Mouse (Mus musculus): ENCODE measurements around the gene Sh3bgrl3. TPM values are rescaled to one million over a fixed set of nuclear protein-coding genes. Genes with fewer than 3 reads are reported as not detected.
A peak's percentile ranks its signal among the peaks of the same experiment; 100 is the strongest.

The Sh3bgrl3 gene
- polyA plus RNA-seq, 1 experiment from 2014 or later, result 312 TPM

- no peak overlapping the region for H3K27ac ChIP-seq (ENCODE audit: low read depth, low read length)
- H3K4me2 ChIP-seq, result no peak overlapping the region
- H3K9ac ChIP-seq (ENCODE audit: low read length), result no peak overlapping the region
- no peak overlapping the region for H3K4me3 ChIP-seq (ENCODE audit: low read depth, low read length)
- H3K9me3 ChIP-seq (ENCODE audit: control insufficient read depth, low read length), result no peaks in the 10 kb centered on the region
- H3K27me3 ChIP-seq (ENCODE audit: control insufficient read depth, insufficient read depth, low read length), result no peaks in the 10 kb centered on the region
- H3K36me3 ChIP-seq (ENCODE audit: control insufficient read depth, insufficient read depth, low read length), result no peaks in the 10 kb centered on the region; the same call in 1 of the 2 replicates
- DNase-seq (ENCODE audit: low spot score, missing footprints), result peak; percentile 21
- no peaks in the 10 kb centered on the region for H3K4me1 ChIP-seq (ENCODE audit: control insufficient read depth, insufficient read depth, low read length)
- 68% methylated on average over 3 of the region's 3 CpGs for WGBS
- no peak for ATAC-seq (ENCODE audit: low FRiP score)
These were observed 7.8 kb upstream of the Sh3bgrl3 start for GRCm38 (mm10) chr4:134136280-134136926.

- H3K4me3 ChIP-seq (ENCODE audit: low read depth, low read length), result no peak overlapping the region
- H3K9me3 ChIP-seq (ENCODE audit: control insufficient read depth, low read length), result no peaks in the 10 kb centered on the region
- no peak overlapping the region for H3K27ac ChIP-seq (ENCODE audit: low read depth, low read length)
- DNase-seq (ENCODE audit: low spot score, missing footprints) (peak; percentile 73), ATAC-seq (ENCODE audit: low FRiP score) (no peak)
- H3K9ac ChIP-seq (ENCODE audit: low read length), result no peak overlapping the region
- peaks cover 11% of the 10 kb centered on the region for H3K4me1 ChIP-seq (ENCODE audit: control insufficient read depth, insufficient read depth, low read length)
- H3K27me3 ChIP-seq (ENCODE audit: control insufficient read depth, insufficient read depth, low read length), result no peaks in the 10 kb centered on the region
- H3K4me2 ChIP-seq, result no peak overlapping the region
- no peaks in the 10 kb centered on the region; the same call in 1 of the 2 replicates for H3K36me3 ChIP-seq (ENCODE audit: control insufficient read depth, insufficient read depth, low read length)
- WGBS, result 89% methylated on average over 8 of the region's 8 CpGs
These were observed 4.0 kb upstream of the Sh3bgrl3 start for GRCm38 (mm10) chr4:134132519-134133095.

DNA sequence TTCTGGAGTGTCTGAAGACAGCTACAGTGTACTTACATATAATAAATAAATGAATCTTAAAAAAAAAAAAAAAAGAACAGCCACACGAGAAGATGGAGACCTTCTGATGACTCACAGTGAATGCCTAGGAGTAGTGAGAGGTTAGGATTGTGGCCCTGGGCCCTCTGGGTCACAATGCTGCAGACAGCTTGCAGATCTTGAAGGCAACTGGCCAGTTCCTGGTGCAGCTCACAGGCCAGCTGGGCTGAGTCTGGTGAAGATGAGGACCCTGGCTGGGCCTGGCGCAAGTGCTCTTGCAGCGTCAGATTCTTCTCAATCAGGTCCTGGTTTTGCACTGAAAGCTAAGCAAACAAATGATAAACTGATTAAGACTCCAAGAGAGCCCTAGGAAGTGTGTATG is 3.5 kb upstream of the Sh3bgrl3 start:
- Histone ChIP-seq H3K9me3 (ENCODE audit: control insufficient read depth, low read length) (no peaks in the 10 kb centered on the region), H3K27ac (ENCODE audit: low read depth, low read length) (no peak overlapping the region), H3K4me1 (ENCODE audit: control insufficient read depth, insufficient read depth, low read length) (peaks cover 13% of the 10 kb centered on the region), H3K36me3 (ENCODE audit: control insufficient read depth, insufficient read depth, low read length) (no peaks in the 10 kb centered on the region; the same call in 1 of the 2 replicates), H3K27me3 (ENCODE audit: control insufficient read depth, insufficient read depth, low read length) (no peaks in the 10 kb centered on the region), H3K4me2 (no peak overlapping the region), H3K4me3 (ENCODE audit: low read depth, low read length) (no peak overlapping the region), H3K9ac (ENCODE audit: low read length) (no peak overlapping the region)
- WGBS, result 94% methylated on average over 3 of the region's 3 CpGs
- DNase-seq (ENCODE audit: low spot score, missing footprints), result no peak
- ATAC-seq (ENCODE audit: low FRiP score), result no peak

DNA sequence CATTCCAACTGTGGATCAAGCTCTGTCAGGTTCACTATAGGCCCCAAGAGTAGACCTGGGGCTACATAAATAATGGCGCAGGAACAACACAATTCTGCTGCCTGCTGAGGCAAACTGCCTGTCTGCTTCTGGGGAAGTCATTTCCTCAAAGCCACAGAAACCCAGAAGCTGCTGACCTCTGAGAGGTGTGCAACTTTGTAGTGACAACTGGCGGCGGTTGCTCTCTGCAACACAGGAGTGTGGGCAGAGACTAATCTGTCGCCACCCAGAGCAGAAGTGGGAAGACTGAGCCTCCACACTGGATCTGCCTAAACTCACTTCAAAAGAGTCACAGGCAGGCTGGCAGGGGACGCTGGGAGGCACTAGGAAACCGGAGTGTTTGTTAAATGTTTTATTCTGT is 893 bp upstream of the Sh3bgrl3 start:
- no peak overlapping the region for H3K4me3 ChIP-seq (ENCODE audit: low read depth, low read length)
- no peaks in the 10 kb centered on the region; the same call in 1 of the 2 replicates for H3K36me3 ChIP-seq (ENCODE audit: control insufficient read depth, insufficient read depth, low read length)
- 50% methylated on average over 6 of the region's 6 CpGs for WGBS
- H3K27ac ChIP-seq (ENCODE audit: low read depth, low read length), result no peak overlapping the region
- peaks cover 13% of the 10 kb centered on the region for H3K4me1 ChIP-seq (ENCODE audit: control insufficient read depth, insufficient read depth, low read length)
- peak overlapping the region; percentile 92 for H3K4me2 ChIP-seq
- no peaks in the 10 kb centered on the region for H3K27me3 ChIP-seq (ENCODE audit: control insufficient read depth, insufficient read depth, low read length)
- DNase-seq (ENCODE audit: low spot score, missing footprints) (no peak), ATAC-seq (ENCODE audit: low FRiP score) (no peak)
- H3K9me3 ChIP-seq (ENCODE audit: control insufficient read depth, low read length), result no peaks in the 10 kb centered on the region
- H3K9ac ChIP-seq (ENCODE audit: low read length), result peak overlapping the region; percentile 89

DNA sequence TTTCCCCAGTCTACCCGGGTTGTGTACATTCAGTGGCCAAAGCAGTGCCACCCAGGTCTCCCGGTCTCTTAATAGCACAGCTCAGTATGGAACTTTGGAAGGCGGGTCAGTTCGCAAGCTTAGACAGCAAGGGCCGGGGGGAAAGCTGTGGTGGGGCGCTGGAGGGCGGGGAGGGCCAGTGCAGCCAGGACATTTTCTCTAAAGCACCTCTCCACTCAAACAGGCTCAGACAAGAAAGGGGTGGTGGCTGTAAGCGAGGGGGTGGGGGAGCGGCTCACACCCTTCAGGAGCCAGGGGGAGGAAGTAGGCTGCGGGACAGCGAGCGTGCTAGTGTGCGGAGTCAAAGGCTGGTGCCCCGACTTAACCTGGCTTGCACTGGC is 384 bp upstream of the Sh3bgrl3 start:
- 2% methylated on average over 14 of the region's 14 CpGs for WGBS
- Histone ChIP-seq H3K9ac (ENCODE audit: low read length) (peak overlapping the region; percentile 89), H3K27me3 (ENCODE audit: control insufficient read depth, insufficient read depth, low read length) (no peaks in the 10 kb centered on the region), H3K36me3 (ENCODE audit: control insufficient read depth, insufficient read depth, low read length) (no peaks in the 10 kb centered on the region; the same call in 1 of the 2 replicates), H3K4me3 (ENCODE audit: low read depth, low read length) (peak overlapping the region; percentile 86), H3K4me1 (ENCODE audit: control insufficient read depth, insufficient read depth, low read length) (peaks cover 13% of the 10 kb centered on the region), H3K27ac (ENCODE audit: low read depth, low read length) (no peak overlapping the region), H3K4me2 (peak overlapping the region; percentile 92), H3K9me3 (ENCODE audit: control insufficient read depth, low read length) (no peaks in the 10 kb centered on the region)
- DNase-seq (ENCODE audit: low spot score, missing footprints) (no peak), ATAC-seq (ENCODE audit: low FRiP score) (peak; percentile 72)

DNA sequence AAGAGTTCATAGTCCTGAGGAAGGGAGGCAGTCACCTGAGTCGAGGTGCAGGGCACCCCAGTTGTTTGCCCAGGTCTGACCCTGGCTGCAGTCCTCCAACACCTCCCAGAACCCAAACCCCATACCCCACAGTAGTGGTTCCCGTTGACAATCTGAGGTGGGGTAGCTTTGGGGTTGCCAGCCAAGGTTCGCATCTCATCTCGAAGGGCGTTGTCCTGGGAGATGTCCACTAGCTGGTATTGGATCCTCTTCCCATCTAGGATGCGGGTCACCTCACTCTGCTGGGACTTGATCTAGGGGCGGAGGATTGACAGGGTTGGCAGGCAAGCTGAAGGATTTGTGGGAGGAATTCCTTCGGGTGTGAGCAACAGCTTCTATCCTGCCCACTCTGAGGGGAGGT is 796 bp downstream of the Sh3bgrl3 start:
- no peak for ATAC-seq (ENCODE audit: low FRiP score)
- peak overlapping the region; percentile 89 for H3K9ac ChIP-seq (ENCODE audit: low read length)
- peaks cover 13% of the 10 kb centered on the region for H3K4me1 ChIP-seq (ENCODE audit: control insufficient read depth, insufficient read depth, low read length)
- peak; percentile 80 for DNase-seq (ENCODE audit: low spot score, missing footprints)
- peak overlapping the region; percentile 86 for H3K4me3 ChIP-seq (ENCODE audit: low read depth, low read length)
- no peaks in the 10 kb centered on the region for H3K27me3 ChIP-seq (ENCODE audit: control insufficient read depth, insufficient read depth, low read length)
- no peaks in the 10 kb centered on the region for H3K9me3 ChIP-seq (ENCODE audit: control insufficient read depth, low read length)
- H3K27ac ChIP-seq (ENCODE audit: low read depth, low read length), result no peak overlapping the region
- H3K4me2 ChIP-seq, result peak overlapping the region; percentile 92
- WGBS, result 60% methylated on average over 8 of the region's 8 CpGs
- no peaks in the 10 kb centered on the region for H3K36me3 ChIP-seq (ENCODE audit: control insufficient read depth, insufficient read depth, low read length)

DNA sequence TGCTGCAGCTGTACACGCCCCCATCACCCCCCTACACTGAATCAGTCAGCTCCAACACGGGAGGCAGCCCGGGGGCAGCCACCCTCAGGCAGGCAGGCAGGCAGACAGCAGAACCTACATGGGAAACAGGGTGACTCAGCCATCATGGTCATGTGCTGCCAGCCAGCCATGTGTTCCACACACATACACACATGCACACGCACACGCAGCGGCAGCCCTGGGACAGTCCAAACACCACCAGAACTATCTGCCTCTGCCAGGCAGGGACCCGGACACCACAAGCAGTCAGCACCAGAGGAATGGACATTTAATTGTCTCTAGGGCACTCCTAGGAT is 1.5 kb downstream of the Sh3bgrl3 start:
- H3K9me3 ChIP-seq (ENCODE audit: control insufficient read depth, low read length), result no peaks in the 10 kb centered on the region
- H3K27me3 ChIP-seq (ENCODE audit: control insufficient read depth, insufficient read depth, low read length), result no peaks in the 10 kb centered on the region
- WGBS, result 96% methylated on average over 7 of the region's 7 CpGs
- no peak overlapping the region for H3K4me3 ChIP-seq (ENCODE audit: low read depth, low read length)
- H3K9ac ChIP-seq (ENCODE audit: low read length), result no peak overlapping the region
- no peak overlapping the region for H3K27ac ChIP-seq (ENCODE audit: low read depth, low read length)
- DNase-seq (ENCODE audit: low spot score, missing footprints), result peak; percentile 65
- no peaks in the 10 kb centered on the region for H3K36me3 ChIP-seq (ENCODE audit: control insufficient read depth, insufficient read depth, low read length)
- no peak overlapping the region for H3K4me2 ChIP-seq
- peaks cover 13% of the 10 kb centered on the region for H3K4me1 ChIP-seq (ENCODE audit: control insufficient read depth, insufficient read depth, low read length)
- ATAC-seq (ENCODE audit: low FRiP score), result no peak

DNA sequence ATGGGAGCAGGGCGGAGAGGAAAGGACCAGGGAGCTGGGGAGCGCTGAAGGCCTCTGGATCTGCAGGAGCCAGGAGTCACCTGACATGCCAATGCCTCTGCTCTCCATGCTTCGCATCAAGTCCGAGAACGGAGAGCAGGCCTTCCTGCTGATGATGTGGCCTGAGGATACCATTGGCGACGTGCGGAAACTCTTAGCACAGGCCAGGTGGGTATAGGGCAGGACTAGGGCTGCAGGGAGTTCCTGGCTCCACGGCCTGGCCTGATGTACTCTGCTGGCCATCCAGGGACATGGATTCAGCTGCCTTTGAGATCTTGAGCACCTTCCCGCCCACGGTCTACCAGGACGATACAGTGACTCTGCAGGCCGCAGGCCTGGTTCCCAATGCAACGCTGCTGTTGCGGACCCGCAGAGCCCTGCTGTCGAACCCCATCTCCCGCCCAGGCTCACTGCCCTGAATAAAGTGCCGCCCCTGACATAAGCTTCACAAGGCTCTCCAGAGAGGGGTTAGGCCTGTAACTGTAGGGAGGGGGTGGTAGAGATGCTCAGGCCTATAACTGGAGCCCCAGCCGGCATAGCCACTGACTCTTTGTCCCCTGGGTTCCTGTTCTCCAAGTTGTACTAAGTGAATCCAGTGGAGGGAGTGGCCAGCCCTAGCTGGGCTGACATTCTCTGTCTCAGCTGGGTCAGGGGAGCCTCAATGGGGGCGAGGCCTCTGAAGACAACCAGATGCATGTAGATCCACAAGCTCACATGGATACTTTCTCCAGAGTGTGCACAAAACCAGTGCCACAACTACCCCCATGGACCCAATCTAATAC is 2.1 kb downstream of the Sh3bgrl3 start:
- Histone ChIP-seq H3K4me1 (ENCODE audit: control insufficient read depth, insufficient read depth, low read length) (peaks cover 13% of the 10 kb centered on the region), H3K27me3 (ENCODE audit: control insufficient read depth, insufficient read depth, low read length) (no peaks in the 10 kb centered on the region), H3K27ac (ENCODE audit: low read depth, low read length) (no peak overlapping the region), H3K9ac (ENCODE audit: low read length) (no peak overlapping the region), H3K9me3 (ENCODE audit: control insufficient read depth, low read length) (no peaks in the 10 kb centered on the region), H3K4me3 (ENCODE audit: low read depth, low read length) (no peak overlapping the region), H3K36me3 (ENCODE audit: control insufficient read depth, insufficient read depth, low read length) (no peaks in the 10 kb centered on the region), H3K4me2 (no peak overlapping the region)
- WGBS, result 88% methylated on average over 21 of the region's 21 CpGs
- no peak for ATAC-seq (ENCODE audit: low FRiP score)
- DNase-seq (ENCODE audit: low spot score, missing footprints), result peak; percentile 70
